Mouse (Mus musculus) ZHBTc4 (cell line): ENCODE measurements at regions not wholly inside any gene's neighbourhood (a gene's known extent, or its start where the extent isn't known, plus 50 kb on each side); places are given as distances from the start of the nearest gene placed in this dataset.

Source experiments
- DNase-seq: peaks from one replicate; pipeline ENCODE4 v3.0.0-alpha.2; 2011; ENCODE audit warnings: low read depth, low spot score

- DNase-seq: peak; percentile 52
These were observed 205.6 kb downstream of the H2afb1 start for GRCm38 (mm10) chrX:117220191-117220590.
